Mouse (Mus musculus): ENCODE results near the gene Cnr2. TPM values are rescaled to one million over a fixed set of nuclear protein-coding genes. Genes with fewer than 3 reads are reported as not detected.

The Cnr2 gene
- polyA plus RNA-seq, 1 experiment = not detected

DNA sequence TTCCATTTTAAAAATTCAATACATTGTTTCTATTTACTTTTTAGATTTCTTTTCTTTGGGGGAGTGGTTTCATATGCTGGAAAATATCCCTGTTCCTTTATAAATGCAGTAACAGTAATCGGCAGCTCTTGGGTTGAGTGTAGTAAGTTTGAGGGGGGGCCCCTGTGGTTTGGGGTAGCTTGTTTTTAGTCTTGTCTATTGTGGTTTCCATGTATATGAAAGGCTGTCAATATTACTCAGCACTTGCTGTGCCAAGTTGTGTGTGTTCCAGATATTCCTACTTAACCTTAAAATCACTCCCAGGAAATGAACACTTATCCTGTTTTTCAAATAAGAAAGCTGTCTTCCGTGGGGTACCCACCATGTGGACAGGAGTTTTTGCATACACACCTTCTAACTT, 26.2 kb upstream of the Cnr2 start:
- peaks cover 91% of the 10 kb centered on the region for H3K79me2 ChIP-seq (ENCODE audit: control insufficient read depth, insufficient read depth)
- H3K36me3 ChIP-seq (ENCODE audit: control insufficient read depth, insufficient read depth) = peaks cover 63% of the 10 kb centered on the region
- H3K4me3 ChIP-seq (ENCODE audit: insufficient read depth, poor library complexity, severe bottlenecking) = no peak overlapping the region
- no peak overlapping the region for H3ac ChIP-seq (ENCODE audit: control insufficient read depth, insufficient read length, low read depth)
- H3K79me3 ChIP-seq (ENCODE audit: low read depth) = peaks cover 65% of the 10 kb centered on the region
- TF ChIP-seq CEBPB (IDR thresholded peaks at IDR 0.05; ENCODE audit: low read depth) = no peak
- TF ChIP-seq MYOG (IDR thresholded peaks at IDR 0.05; ENCODE audit: control insufficient read depth, extremely low read depth, insufficient read length) = no peak
- no peak for TF ChIP-seq MAX (IDR thresholded peaks at IDR 0.05)
- no peak for TF ChIP-seq CTCF (IDR thresholded peaks at IDR 0.05; ENCODE audit: control insufficient read depth, insufficient read depth, insufficient read length)
- no peak for TF ChIP-seq USF1 (IDR thresholded peaks at IDR 0.05; ENCODE audit: low read depth)
- no peak for TF ChIP-seq FOSL1 (IDR thresholded peaks at IDR 0.05; ENCODE audit: insufficient read depth, low read length, poor library complexity, severe bottlenecking)
- TF ChIP-seq MYOD1 (IDR thresholded peaks at IDR 0.05; ENCODE audit: control insufficient read depth, insufficient read length, low read depth) = no peak
- no peaks in the 10 kb centered on the region for H3K27me3 ChIP-seq (ENCODE audit: control insufficient read depth, insufficient read depth, insufficient read length)

GRCm38 (mm10) chr4:135870227-135871023, 24.8 kb upstream of the Cnr2 start:
- Histone ChIP-seq H3K36me3 (ENCODE audit: control insufficient read depth, insufficient read depth) (peaks cover 64% of the 10 kb centered on the region), H3K79me2 (ENCODE audit: control insufficient read depth, insufficient read depth) (peaks cover 78% of the 10 kb centered on the region), H3K79me3 (ENCODE audit: low read depth) (peaks cover 55% of the 10 kb centered on the region), H3K27me3 (ENCODE audit: control insufficient read depth, insufficient read depth, insufficient read length) (no peaks in the 10 kb centered on the region), H3ac (ENCODE audit: control insufficient read depth, insufficient read length, low read depth) (no peak overlapping the region), H3K4me3 (ENCODE audit: insufficient read depth, poor library complexity, severe bottlenecking) (no peak overlapping the region)
- no peak for TF ChIP-seq CEBPB (IDR thresholded peaks at IDR 0.05; ENCODE audit: low read depth)
- TF ChIP-seq USF1 (IDR thresholded peaks at IDR 0.05; ENCODE audit: low read depth) = no peak
- no peak for TF ChIP-seq MYOG (IDR thresholded peaks at IDR 0.05; ENCODE audit: control insufficient read depth, extremely low read depth, insufficient read length)
- TF ChIP-seq CTCF (IDR thresholded peaks at IDR 0.05; ENCODE audit: control insufficient read depth, insufficient read depth, insufficient read length) = no peak
- no peak for TF ChIP-seq MAX (IDR thresholded peaks at IDR 0.05)
- TF ChIP-seq MYOD1 (IDR thresholded peaks at IDR 0.05; ENCODE audit: control insufficient read depth, insufficient read length, low read depth) = no peak
- no peak for TF ChIP-seq FOSL1 (IDR thresholded peaks at IDR 0.05; ENCODE audit: insufficient read depth, low read length, poor library complexity, severe bottlenecking)

- H3ac ChIP-seq (ENCODE audit: control insufficient read depth, insufficient read length, low read depth) = peak overlapping the region; percentile 19
- peaks cover 48% of the 10 kb centered on the region for H3K36me3 ChIP-seq (ENCODE audit: control insufficient read depth, insufficient read depth)
Measured at GRCm38 (mm10) chr4:135872015-135872414, 23.2 kb upstream of the Cnr2 start.

DNA sequence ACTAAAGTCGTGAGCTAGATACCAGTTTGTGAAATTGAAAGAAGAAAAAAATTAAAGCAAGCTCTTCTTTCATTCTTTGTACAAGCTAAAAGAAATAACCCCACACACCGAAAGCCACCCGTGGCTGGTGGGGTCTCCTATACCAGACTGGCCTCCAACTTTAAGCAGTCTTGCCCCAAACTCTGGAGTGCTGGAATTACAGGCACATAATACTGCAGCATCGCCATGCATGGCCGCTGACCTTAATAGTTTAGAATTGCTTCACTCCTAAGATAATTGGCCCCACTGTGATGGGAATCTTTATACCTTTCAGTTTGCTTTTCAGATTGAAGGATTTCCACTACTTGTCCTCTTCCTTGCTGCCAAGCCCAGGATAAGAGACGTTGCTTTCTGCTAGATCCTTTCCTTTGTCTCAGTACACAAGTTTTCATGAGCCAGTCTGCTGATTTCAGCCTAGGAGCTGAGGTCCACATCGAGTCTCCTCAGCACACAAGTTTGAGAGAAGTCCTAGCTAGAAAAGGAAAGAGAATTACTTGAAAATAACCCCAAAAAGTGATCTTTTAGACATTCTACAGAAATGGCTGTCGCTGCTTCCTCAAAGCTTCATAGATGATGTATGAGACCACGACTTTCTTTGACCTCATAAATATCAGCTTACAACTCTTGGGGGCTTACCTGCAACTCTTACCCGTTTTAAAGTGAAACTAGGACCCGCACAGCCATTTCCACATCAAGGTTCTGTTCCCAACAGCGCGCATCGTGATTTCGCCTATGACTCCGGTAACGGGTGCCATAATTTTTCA, 22.4 kb upstream of the Cnr2 start:
- TF ChIP-seq MYOG (IDR thresholded peaks at IDR 0.05; ENCODE audit: control insufficient read depth, extremely low read depth, insufficient read length) = no peak
- TF ChIP-seq FOSL1 (IDR thresholded peaks at IDR 0.05; ENCODE audit: insufficient read depth, low read length, poor library complexity, severe bottlenecking) = no peak
- no peak for TF ChIP-seq CEBPB (IDR thresholded peaks at IDR 0.05; ENCODE audit: low read depth)
- TF ChIP-seq CTCF (IDR thresholded peaks at IDR 0.05; ENCODE audit: control insufficient read depth, insufficient read depth, insufficient read length) = no peak
- H3K79me2 ChIP-seq (ENCODE audit: control insufficient read depth, insufficient read depth) = peaks cover 55% of the 10 kb centered on the region
- peak overlapping the region; percentile 47 for H3K4me3 ChIP-seq (ENCODE audit: insufficient read depth, poor library complexity, severe bottlenecking)
- H3K79me3 ChIP-seq (ENCODE audit: low read depth) = peaks cover 40% of the 10 kb centered on the region
- H3ac ChIP-seq (ENCODE audit: control insufficient read depth, insufficient read length, low read depth) = peak overlapping the region; percentile 50
- no peaks in the 10 kb centered on the region for H3K27me3 ChIP-seq (ENCODE audit: control insufficient read depth, insufficient read depth, insufficient read length)
- peaks cover 47% of the 10 kb centered on the region for H3K36me3 ChIP-seq (ENCODE audit: control insufficient read depth, insufficient read depth)

More at GRCm38 (mm10) chr4:135872015-135872414, 23.2 kb upstream of the Cnr2 start:
- peaks cover 62% of the 10 kb centered on the region for H3K79me2 ChIP-seq (ENCODE audit: control insufficient read depth, insufficient read depth)
- TF ChIP-seq FOSL1 (IDR thresholded peaks at IDR 0.05; ENCODE audit: insufficient read depth, low read length, poor library complexity, severe bottlenecking) (no peak), MYOD1 (IDR thresholded peaks at IDR 0.05; ENCODE audit: control insufficient read depth, insufficient read length, low read depth) (no peak), CEBPB (IDR thresholded peaks at IDR 0.05; ENCODE audit: low read depth) (no peak), MYOG (IDR thresholded peaks at IDR 0.05; ENCODE audit: control insufficient read depth, extremely low read depth, insufficient read length) (no peak), CTCF (IDR thresholded peaks at IDR 0.05; ENCODE audit: control insufficient read depth, insufficient read depth, insufficient read length) (no peak), USF1 (IDR thresholded peaks at IDR 0.05; ENCODE audit: low read depth) (no peak), MAX (IDR thresholded peaks at IDR 0.05) (no peak)
- H3K27me3 ChIP-seq (ENCODE audit: control insufficient read depth, insufficient read depth, insufficient read length) = no peaks in the 10 kb centered on the region
- peak overlapping the region; percentile 47 for H3K4me3 ChIP-seq (ENCODE audit: insufficient read depth, poor library complexity, severe bottlenecking)
- peaks cover 44% of the 10 kb centered on the region for H3K79me3 ChIP-seq (ENCODE audit: low read depth)

DNA sequence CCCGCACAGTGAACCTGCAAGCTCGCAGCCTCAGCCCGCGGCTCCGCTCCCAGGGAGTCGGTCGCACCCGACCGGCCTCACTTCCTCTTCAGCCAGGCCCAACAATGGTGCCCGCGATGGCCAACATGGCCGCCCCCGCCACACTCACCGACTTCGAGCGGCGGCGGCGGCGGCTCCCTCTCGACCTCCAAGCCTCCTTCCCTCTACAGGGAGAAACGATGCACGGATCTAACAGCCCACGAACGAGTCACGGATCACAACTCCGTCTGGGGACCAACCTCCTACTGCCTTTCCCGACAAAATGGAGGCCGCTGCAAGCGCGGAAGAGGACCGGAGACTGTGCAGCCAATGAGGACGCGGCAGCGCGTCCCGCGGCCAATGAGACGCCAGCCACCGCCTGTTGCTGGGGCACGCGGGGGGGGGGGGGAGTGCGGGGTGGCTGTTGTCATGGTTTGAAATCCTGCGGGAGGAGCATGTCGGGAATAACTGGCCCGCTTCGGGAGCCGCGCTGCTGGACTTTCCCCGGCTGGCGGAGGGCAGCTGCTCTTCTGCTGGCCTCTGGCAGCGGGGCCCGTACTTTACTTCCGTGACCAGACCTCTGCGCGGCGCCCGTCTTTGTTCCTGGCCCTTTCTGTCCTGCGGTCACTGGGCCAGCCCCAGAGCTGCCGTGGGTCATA, 21.5 kb upstream of the Cnr2 start, which contains the start of gene Pnrc2:
TSS of gene Pnrc2 (minus strand) at position 325 of the 677 bp plus-strand sequence.
- Histone ChIP-seq H3K79me3 (ENCODE audit: low read depth) (peaks cover 40% of the 10 kb centered on the region), H3K36me3 (ENCODE audit: control insufficient read depth, insufficient read depth) (peaks cover 43% of the 10 kb centered on the region), H3K79me2 (ENCODE audit: control insufficient read depth, insufficient read depth) (peaks cover 48% of the 10 kb centered on the region), H3K4me3 (ENCODE audit: insufficient read depth, poor library complexity, severe bottlenecking) (peak within 1 kb of the TSS; percentile 47), H3K27me3 (ENCODE audit: control insufficient read depth, insufficient read depth, insufficient read length) (no peaks in the 10 kb centered on the region), H3ac (ENCODE audit: control insufficient read depth, insufficient read length, low read depth) (peak within 1 kb of the TSS; percentile 59)
- TF ChIP-seq CTCF (IDR thresholded peaks at IDR 0.05; ENCODE audit: control insufficient read depth, insufficient read depth, insufficient read length) (no peak), FOSL1 (IDR thresholded peaks at IDR 0.05; ENCODE audit: insufficient read depth, low read length, poor library complexity, severe bottlenecking) (no peak), MYOG (IDR thresholded peaks at IDR 0.05; ENCODE audit: control insufficient read depth, extremely low read depth, insufficient read length) (no peak), USF1 (IDR thresholded peaks at IDR 0.05; ENCODE audit: low read depth) (no peak), MYOD1 (IDR thresholded peaks at IDR 0.05; ENCODE audit: control insufficient read depth, insufficient read length, low read depth) (no peak), CEBPB (IDR thresholded peaks at IDR 0.05; ENCODE audit: low read depth) (no peak), MAX (IDR thresholded peaks at IDR 0.05) (no peak)

Data from C2C12 (cell line).